Mouse (Mus musculus) right cerebral cortex, postnatal 36 days (tissue): ENCODE data around the gene Atg3.

Experiments used
- DNase-seq, 2 experiments: peaks; one replicate each; pipeline ENCODE4 v3.0.0; 2022; ENCODE audit warnings: low spot score in 2 of 2, mixed read lengths in 1 of 2

Gene Atg3

GRCm38 (mm10) chr16:45158522-45159388 lies at the start of gene Atg3, which contains the start of gene Slc35a5:
Gene Atg3 (plus strand): TSS chr16:45158785.
Gene Slc35a5 (minus strand): TSS chr16:45158706.
- DNase-seq: peak; percentile 93 to 94

GRCm38 (mm10) chr16:45110498-45110897 lies 48.1 kb upstream of the Atg3 start:
- no peak for DNase-seq

DNA sequence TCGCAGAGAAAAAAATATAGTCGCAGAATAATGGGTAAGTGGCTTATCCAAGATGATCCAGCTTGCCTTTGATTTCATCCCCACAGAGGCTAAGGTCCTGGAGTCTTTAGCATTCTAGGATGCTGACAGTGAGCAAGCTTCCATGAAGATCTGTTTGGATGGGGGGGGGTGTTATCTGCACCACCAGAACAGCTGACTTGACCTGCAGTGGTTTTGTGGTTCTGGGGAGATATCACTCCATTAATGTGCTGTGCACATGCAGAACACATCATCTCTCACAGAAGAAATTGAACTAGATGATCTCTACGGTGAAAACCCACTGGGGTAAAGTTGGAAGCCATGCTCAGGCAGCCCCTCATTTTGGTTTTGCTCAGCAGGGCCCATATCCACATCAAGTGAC lies 41.4 kb upstream of the Atg3 start:
- DNase-seq: no peak

- DNase-seq: no peak
These were observed 39.8 kb upstream of the Atg3 start for GRCm38 (mm10) chr16:45118760-45119159.

DNA sequence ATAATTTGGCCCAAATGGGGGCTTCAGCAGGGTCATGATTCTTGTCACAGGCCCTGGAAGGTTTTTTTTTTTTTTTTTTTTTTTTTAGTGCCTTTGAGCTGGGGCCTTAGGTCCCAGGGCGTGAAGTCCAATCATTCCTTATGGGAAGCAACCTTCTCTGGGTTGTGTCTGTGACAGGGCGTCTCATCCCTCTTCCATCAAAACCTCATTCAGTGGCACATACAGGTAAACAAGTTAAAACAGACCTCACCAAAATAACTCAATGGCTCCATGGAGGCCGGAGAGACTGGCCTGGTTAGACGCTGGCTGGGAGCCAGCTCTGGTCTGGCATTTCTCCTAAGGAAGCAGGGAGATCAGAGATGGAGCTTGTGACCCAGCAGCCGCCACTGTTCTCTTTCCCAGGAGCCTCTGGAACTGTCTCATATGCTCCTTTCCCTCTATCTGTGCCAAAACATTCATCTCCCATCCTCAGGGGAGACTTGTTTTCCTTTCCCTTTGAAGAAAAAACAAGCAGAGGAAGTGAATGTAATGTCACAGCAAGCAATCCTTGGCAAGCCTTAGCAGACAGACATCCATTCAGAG lies 37.6 kb upstream of the Atg3 start:
- peak in 1 of 2 experiments; percentile 26 for DNase-seq

GRCm38 (mm10) chr16:45122571-45122970 lies 36.0 kb upstream of the Atg3 start:
- DNase-seq: no peak

DNA sequence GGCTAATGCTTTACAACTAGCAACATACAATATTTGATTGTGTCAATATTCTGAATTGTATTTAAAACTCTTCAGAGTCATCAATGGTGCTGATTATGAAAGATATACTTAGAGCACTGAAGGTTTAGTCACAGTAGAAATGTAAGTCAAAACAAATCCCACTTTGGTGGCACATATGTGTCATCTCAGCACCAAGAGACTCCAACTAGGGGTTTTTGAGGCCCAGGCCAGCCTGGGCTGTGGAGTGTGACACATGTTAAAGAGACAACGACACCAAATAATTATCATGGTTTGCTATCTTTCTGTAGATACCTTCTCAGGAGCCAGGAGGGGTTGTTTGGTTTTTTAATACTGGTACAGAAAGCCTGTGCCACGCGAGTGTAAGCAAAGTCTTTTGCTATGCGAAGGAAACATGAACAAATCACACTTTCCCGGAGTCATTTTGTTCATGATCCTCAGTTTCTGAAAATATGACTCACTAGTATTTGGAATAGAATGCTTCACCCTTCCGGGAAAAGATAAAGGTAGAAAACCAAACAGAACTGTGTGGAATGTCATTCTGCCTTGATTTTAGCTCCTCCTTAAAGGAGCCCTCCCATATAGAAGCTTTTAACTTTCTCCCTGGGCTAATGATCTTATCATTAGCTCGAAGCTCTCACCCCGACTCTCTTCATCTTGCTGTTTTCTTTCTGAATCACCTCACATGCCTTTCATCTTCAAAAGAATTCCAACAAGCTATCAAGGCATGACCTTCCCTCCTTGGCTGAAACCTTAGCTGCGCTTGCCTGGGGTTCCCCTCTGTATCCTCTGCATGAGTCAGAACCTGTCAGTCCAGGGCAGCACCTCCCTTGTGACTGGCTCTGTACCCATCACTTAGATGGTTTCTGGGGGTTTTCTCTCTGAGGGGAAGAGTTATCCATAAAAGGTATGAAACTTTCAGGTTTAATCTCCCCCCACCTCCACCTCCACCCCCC lies 34.1 kb upstream of the Atg3 start:
- no peak for DNase-seq

DNA sequence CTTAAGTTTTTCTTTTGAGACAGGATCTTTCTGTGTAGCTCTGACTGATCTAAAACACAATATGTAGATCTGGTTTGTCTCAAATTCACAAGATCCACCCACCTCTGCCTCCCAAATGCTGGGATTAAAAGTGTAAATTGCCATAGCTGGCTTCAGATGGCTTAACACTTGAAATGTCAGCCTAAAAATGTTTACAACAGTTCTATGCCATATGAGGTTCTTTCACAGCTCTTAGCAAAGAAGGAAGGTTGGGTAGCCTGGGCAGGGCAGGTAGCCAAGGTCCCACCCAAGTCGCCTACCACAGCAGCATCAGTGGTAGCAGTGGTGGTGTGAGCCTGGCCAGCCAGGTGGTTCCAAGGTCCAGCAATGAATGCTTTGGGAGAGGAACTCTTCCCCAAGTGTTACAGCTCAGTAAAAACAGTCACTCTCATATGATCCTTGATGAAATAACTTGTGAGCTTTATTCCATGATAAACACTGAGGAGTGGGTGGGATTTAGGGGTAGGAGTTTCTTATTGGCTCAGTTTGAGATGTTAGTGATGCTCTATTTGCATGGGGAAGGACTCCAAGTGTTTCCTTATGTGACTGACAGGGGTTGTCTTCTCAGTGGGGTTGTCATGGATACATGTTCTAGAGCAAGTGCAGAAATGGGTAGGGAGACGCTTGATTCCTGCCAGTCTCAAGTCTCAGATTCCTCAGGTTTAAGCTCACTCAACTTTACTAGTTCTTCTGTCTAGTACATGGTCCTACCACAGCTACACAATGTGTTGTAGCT lies 30.5 kb upstream of the Atg3 start:
- DNase-seq: peak; percentile 40 to 67

DNA sequence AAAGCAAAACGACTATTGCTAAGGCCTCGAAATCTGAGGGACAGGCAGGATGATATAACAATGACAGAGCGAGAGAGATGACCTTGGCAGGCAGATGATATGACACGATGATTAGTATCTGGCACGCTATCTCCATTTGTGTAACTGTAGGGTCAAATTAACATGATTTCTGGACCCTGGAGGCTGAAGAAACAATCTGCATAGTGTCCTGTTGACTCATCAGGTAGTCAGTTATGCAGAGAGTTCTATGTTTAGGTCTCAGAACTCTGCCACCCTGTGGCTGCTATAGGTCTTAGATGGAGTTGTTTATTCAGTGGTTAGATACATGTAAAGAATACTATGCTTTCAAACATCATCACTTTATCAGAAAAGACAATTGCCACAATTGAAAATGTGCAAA lies 16.9 kb upstream of the Atg3 start:
- no peak for DNase-seq

DNA sequence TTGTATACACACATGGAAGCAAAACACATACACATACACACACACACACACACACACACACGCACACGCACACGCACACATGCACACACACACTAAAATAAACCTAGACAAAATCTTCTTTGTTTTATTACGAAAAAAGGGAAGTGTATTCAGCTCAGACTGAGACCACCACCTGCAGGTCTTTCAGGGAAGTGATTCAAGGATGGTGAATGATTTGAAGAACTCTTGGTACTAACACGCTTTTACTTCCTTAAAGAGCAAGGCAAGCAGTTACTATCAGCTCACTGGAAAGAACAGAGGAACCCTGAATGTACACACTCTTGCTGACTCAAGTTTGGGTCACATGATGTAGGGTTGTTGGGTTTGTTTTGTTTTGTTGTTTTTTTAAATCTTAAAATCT lies 16.0 kb upstream of the Atg3 start:
- DNase-seq: no peak

DNA sequence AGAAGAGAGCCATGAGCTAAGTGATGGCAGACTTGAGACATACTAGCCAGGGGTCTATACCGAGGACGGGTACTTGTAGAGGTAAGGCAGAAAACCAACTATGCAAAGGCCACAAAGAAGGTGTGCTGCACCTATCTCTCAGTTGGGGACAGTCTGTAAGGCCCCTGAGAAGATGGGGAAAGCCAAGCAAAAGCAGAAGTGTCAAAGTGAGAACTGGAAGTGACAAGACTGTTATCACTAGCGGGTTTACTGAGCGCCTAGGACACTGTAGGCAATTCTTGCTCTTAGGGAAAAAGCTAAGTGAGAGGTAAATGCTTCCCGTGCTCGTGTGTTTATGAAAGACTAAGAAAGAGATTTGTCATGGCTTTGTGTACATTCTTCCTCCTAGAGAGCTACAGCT lies 13.5 kb upstream of the Atg3 start:
- DNase-seq: no peak

- DNase-seq: no peak
These were observed 10.0 kb upstream of the Atg3 start for GRCm38 (mm10) chr16:45148488-45149082.

GRCm38 (mm10) chr16:45154741-45155250 lies 3.8 kb upstream of the Atg3 start:
- no peak for DNase-seq

DNA sequence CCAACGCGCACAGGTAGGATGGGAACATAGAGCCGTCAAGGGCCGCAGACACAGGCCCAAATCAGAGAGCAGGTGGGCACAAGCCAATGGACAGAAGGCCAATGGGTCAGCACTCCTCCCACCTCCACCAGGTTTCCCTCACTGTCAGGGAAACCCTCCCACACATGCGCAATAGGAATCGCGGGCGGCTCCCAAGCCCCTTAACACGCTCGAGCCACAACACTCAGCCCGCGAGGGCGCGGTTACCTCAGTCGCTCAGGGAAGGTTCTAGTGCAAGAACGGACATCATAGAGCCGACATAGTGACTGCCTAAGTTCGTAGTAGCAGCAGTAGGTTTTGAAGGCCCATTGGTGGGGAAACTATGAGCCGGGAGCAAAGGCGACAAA lies 456 bp upstream of the Atg3 start:
- DNase-seq: peak; percentile 55 to 56

DNA sequence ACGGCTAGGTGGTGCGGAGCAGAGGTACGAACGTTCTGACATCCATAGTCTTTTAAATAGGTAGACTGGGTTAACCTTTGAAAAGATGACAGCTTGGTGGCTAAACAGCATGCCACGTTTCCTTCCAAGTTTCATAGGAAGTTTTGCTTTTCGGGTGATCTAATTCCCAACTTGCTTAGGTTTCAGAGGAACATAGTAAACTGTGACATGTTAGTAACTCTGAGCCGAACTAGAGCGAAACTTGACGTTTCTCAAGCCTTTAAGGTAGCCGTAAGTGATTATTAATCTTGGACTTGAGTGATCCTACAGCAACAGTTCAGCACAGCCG lies 768 bp downstream of the Atg3 start:
- no peak for DNase-seq

DNA sequence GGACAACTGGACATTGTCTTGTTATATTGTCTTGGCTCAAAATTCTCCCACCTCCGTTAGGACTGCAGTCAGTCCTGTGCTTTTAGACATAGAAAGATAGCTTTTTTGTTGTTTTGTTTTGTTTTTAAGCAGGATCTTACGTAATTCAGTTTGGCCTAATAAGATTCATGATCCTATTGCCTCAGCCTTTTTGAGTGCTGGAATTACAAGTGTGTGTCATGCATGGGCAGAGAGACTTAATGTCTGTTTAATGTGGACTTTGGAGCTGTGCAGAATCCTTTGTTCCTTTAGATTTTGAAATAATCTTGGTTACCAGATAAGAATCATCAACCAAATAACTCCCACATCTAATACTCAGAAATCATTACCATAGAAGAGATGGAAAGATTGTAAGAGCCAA lies 20.0 kb downstream of the Atg3 start:
- DNase-seq: no peak

- no peak for DNase-seq
These were observed 23.2 kb downstream of the Atg3 start for GRCm38 (mm10) chr16:45181824-45182223.

DNA sequence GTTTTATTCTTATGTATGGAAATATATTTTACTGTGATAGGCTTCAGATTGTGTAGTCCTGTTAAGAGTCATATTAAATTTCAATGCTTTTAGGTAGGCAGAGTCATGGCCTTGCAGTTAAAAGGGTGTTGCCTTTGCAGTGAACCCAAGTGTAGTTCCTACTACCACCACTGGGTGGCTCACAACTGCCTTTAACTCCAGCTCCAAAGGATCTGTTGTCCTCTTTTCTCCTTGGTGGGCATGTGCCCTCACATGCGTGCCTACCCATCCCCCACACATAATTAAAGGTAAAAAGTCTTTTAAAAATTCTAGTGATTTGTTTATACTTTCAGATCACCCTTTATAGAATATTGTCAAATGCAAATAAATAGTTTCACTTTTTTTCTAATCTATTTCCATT lies 34.0 kb downstream of the Atg3 start:
- DNase-seq: peak; percentile 34 to 50

DNA sequence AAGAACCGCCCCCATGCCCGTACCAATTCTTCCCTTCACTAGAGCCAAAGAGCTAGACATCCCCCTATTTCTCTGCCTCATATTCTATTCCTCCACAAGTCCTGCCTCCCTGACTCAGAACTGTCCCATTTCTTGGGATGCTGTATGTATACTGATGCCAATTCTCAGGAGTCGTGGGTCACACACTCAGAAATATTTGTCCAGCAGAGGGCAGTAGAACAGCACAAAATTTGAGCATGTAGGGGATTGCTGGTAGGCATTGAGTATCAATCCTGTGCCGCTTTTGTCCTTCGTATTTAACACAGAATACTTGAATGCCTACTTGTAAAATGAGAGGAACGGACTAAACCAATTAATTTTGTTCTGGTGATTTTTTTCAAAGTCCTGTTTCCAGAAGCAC lies 38.2 kb downstream of the Atg3 start:
- DNase-seq: peak in 1 of 2 experiments; percentile 29

GRCm38 (mm10) chr16:45201395-45201794 lies 42.8 kb downstream of the Atg3 start:
- DNase-seq: no peak

GRCm38 (mm10) chr16:45204438-45204837 lies 45.9 kb downstream of the Atg3 start:
- no peak for DNase-seq
